In genomic region chr4:139484496-139484895, GRCm38 (mm10) we compare ENCODE assay signal across 23 mouse cellular contexts.
"Had no signal": no experiment of that assay in that cellular context is flagged by ENCODE, and none has a peak within 500 bp of the region (broad histone marks: within the 10 kb centered on the region; RNA-seq: fewer than 3 reads in every experiment).

No protein-coding gene starts in this region.

- DNase-seq: layer of hippocampus, adult 9-11 months; liver; lung, adult 18-20 months; lung, postnatal 10 days; lung, postnatal 36 days; retina, postnatal 1 day; right cerebral cortex, postnatal 25 days; spleen, adult 18-20 months; thymus, postnatal 25 days had no signal

- H3K9ac ChIP-seq: intestine, embryonic 15.5 days; limb, embryonic 13.5 days; liver, embryonic 12.5 days; liver, embryonic 15.5 days; lung, embryonic 15.5 days; midbrain, embryonic 13.5 days; neural tube, embryonic 13.5 days; stomach, embryonic 15.5 days had no signal

- H3K4me1 ChIP-seq: limb, embryonic 10.5 days; limb, embryonic 13.5 days; liver, embryonic 12.5 days; liver, embryonic 15.5 days; lung, embryonic 15.5 days; midbrain, embryonic 13.5 days; stomach, embryonic 15.5 days had no signal

- H3K27ac ChIP-seq: intestine, embryonic 15.5 days; layer of hippocampus, adult 2 months; limb, embryonic 10.5 days; limb, embryonic 13.5 days; liver, embryonic 12.5 days; liver, embryonic 15.5 days; lung, embryonic 15.5 days; midbrain, embryonic 10.5 days; midbrain, embryonic 13.5 days; neural tube, embryonic 13.5 days; stomach, embryonic 15.5 days had no signal

- H3K4me2 ChIP-seq: intestine, embryonic 15.5 days; limb, embryonic 13.5 days; liver, embryonic 12.5 days; liver, embryonic 15.5 days; lung, embryonic 15.5 days; midbrain, embryonic 13.5 days; neural tube, embryonic 13.5 days; stomach, embryonic 15.5 days had no signal

- H3K9me3 ChIP-seq: intestine, embryonic 15.5 days; limb, embryonic 10.5 days; limb, embryonic 13.5 days; liver, embryonic 12.5 days; liver, embryonic 15.5 days; lung, embryonic 15.5 days; megakaryocyte, embryonic 14.5 days; midbrain, embryonic 10.5 days; midbrain, embryonic 13.5 days; neural tube, embryonic 13.5 days; stomach, embryonic 15.5 days had no signal

- H3K4me3 ChIP-seq: intestine, embryonic 15.5 days; layer of hippocampus, adult 2 months; limb, embryonic 10.5 days; limb, embryonic 13.5 days; liver, embryonic 12.5 days; liver, embryonic 15.5 days; lung, embryonic 15.5 days; megakaryocyte, embryonic 14.5 days; midbrain, embryonic 10.5 days; midbrain, embryonic 13.5 days; myocyte; neural tube, embryonic 13.5 days; stomach, embryonic 15.5 days had no signal

- ATAC-seq: intestine, embryonic 15.5 days; liver, embryonic 12.5 days; midbrain, embryonic 13.5 days; midbrain, embryonic 16.5 days had no signal

- H3K27me3 ChIP-seq: intestine, embryonic 15.5 days; limb, embryonic 13.5 days; liver, embryonic 12.5 days; liver, embryonic 15.5 days; lung, embryonic 15.5 days; megakaryocyte, embryonic 14.5 days; midbrain, embryonic 13.5 days; neural tube, embryonic 13.5 days; stomach, embryonic 15.5 days had no signal
